Mouse (Mus musculus) regulatory T cell (primary cell): Measurements from ENCODE around the gene Gan.

Source experiments
- in situ Hi-C: fragments of 300-600 bp; cut with MboI, MseI; formaldehyde crosslinking; loops from one replicate; pipeline ENCODE4 v1.15.1; 2025; ENCODE audit warnings: high pct_unique_total_duplicates

The Gan gene

DNA sequence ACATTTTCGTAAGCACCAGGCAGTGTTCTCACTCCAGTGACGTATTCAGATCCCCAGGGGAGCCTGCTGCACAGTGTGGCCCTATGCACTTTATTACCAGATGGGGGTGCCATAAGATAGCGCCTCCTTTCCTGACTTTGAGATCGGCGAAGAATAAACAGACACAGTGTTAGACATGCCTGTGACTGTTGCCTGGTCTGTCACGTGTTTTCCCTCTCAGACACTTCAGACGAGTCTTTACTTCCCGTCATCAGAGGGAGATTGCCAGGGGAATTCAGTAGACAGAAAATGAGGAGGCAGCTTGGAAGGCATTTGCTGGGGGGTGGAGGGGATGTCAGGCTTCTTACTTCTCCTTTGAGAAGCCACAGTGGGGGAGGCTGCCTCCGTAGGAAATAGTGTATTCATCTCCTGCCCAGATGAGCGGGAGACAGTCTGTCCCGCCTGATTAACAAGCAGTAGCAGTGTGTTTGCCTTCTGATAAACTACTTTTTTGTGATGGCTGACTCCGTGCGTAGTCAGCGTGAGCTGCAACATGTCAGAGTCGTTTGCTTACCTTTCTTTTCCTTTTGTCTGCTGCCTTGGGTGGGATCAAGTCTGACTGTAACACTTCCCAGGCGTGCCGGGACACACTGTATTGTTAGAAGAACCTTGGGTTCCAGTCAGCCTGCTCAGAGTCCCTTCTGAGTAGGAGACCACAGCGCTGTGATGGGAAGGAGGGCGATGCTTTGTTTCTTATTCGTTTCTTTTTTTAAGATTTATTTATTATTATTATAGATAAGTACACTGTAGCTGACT is 40.4 kb downstream of the Gan start:
- in situ Hi-C loops = loop anchor here (5.0 kb wide), 1 partner anchor 274 kb away; no protein-coding TSS in a partner anchor

DNA sequence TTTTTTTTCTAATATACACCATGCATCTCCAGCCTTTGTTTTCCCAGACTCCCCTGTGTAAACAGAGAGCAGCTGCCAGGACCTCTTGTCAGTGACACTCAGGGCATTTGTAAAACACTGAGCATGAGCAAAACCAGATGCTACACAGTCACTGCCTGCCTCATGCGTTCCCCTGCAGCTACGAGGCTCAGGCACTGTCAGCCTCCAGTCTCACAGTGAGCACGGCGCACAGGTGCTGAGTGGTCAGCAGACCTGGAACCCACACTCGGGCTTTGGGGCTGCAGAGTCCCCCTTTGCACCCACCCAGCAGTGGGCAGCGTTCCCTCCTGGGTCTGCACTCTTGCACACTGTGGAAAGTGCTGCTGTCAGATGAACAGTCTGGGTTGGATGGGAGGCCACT is 41.7 kb downstream of the Gan start:
- in situ Hi-C loops = loop anchor here (5.0 kb wide), 1 partner anchor 273 kb away; no protein-coding TSS in a partner anchor

DNA sequence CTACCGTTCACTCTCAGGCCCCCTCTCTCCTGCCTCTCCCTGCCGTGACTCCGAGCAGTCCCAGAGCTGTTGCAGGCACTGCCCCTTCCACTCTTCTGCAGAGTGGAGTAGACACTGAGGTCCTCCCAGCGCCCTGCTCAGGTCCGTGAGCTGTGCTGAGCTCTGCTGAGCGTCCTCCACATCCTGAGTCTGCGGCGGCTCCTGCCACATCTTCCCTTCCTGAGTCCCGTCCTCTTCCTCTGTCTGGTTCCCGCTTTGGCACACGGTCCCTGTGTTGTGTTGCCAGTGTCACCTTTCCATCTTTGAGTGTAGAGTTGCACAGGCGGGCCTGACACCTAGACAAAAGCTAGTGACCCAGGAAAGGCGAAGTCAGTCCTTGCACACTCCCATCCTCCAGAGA is 42.4 kb downstream of the Gan start:
- in situ Hi-C loops = no loop called here

DNA sequence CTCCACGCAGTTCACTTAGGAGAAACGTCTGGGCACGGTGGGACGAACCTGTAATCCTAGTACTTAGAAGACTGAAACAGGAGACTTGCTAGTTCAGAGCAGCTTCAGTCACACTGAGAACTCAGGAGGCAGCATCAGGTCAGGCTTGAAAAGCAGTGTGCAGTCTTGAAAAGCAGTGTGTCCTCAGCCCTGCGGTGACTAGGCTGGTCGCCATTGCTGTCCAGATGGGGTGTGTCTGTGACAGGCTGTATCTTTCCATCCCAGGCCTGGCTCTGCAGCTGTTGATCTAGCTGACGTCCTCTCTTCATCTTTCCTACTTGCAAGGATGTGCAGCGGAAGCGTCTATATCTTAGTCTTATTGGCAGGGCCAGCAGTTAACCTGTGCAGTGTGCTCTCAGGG is 42.9 kb downstream of the Gan start:
- in situ Hi-C loops = no loop called here

DNA sequence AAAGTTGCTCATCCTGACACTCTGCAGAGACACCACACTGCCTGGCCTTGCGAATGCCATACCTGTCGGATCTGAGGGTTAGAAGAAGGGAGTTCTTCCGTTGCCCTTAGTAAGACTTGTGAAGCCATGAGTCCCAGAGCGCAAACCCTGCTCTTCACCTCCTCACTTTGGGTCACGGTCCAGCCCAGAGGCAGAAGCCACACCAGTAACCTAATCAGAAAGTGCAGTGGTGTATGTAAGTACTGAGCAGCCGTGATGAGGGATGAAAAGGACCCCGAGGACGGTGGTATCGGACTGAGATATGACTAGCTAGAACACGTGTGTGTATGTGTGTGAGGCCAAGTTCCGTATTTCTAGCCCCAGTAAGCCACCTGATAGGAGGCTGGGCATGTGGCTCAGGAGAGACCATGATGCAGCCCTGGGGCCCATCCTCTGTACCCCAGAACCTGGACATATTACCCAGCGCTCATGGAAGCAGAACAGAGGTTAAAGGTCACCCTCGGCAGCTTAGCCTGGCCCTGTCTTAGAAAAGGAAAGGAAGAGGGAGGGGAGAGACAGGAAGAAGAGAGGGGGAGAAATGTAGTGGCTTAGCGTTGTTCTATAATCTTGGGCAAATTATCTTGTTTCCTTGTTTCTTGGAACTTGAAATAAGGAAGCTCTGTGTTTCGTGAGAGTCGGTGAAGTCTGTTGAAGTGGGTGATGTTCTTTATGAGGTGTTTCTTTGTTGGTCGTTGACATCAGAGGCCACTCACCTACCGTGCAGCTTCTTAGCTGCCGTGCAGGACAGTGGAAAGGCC is 43.5 kb downstream of the Gan start:
- in situ Hi-C loops = no loop called here

DNA sequence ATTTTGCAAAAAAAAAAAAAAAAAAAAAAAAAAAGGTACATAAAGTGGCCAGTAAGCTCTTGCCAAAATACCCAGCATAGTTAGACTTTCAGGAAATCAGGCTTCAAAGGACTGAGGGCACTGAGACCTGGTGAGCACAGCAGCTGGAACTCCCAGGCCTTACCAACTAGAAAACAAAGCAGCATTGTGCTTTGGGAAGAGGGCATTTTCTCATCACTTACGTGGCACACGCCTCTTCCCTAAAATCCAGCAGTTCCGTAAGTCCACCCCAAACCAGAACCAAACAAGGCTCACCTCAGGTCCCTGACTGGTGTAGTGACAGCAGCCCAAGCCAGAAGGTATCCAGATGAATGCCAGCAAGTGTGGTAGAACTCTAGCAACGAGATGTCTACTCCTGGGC is 45.1 kb downstream of the Gan start:
- in situ Hi-C loops = no loop called here

DNA sequence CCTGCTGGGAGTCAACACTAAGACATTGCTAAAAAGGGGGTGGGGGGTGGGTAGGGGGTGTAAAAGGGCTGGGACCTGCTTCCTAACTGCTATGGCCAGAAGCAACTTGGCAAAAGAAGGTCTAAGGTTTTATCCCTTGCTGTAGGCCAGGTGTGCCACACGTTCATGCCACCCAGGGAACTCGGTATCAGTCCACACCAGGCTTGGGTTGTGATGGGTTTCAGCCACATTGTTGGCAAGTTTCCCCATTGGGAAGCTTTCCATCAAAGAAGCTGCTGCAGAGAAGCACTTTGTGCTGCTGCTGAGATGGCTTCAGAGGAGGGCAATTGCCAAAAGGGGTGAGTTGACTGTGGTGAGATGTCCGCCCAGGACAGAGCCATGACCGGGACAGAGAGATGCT is 47.9 kb downstream of the Gan start:
- in situ Hi-C loops = no loop called here

DNA sequence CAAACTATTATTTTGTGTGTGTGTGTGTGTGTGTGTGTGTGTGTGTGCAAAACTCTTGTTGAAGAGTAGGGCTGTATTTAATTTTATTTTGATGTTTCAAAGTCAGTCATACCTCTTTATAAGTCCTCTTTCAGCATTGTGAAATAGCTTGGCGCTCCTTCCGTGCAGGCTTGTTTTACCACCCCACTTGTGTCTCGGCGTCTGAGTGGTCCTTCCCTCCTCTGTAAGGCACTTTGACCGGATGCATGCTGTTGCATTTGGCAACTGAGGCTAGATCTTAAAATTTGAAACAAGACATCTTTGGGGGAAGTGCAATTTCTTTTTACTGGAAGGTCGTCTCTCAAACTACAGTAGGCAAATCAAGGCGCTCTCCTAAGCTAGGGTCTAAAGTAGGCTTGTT is 48.7 kb downstream of the Gan start:
- in situ Hi-C loops = no loop called here

DNA sequence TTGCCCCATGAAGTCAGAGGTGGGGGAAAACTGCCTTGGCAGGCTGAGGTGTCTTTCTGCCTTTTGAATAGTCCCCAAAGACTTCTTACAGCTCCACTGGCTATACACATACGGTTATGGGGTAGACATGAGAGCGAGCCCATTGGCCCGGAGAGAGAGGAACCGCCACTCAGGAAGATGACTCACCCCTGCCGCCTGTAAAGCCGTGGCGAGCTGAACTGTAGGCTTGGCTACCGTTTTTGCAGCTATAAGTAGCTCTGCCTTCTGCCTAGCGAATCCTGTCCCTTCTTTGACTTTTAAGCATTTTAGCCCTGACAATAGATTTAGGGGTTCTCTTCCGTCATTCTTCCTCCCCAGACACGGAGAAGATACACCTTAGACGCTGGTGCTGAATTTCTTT is 51.2 kb downstream of the Gan start:
- in situ Hi-C loops = no loop called here

DNA sequence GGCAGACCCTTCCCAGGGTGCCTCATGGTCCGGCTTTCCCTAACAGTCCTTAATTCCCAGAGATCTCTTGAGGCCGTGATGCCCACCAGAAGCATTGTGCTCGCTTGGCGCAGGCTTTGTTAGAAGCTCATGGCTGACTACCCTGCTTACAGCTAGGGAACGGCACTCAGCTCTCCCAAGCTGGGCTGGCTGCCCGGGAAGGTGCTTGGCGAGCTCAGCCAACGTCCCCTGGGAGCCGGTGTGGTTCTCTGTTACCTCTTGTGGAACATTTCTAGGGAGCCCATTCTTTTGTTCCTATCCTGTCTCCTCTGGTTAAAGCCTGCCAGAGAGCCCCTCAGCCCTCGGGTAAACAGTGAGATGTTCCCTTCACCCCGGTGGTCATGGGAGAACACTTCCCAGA is 54.2 kb downstream of the Gan start:
- in situ Hi-C loops = no loop called here

DNA sequence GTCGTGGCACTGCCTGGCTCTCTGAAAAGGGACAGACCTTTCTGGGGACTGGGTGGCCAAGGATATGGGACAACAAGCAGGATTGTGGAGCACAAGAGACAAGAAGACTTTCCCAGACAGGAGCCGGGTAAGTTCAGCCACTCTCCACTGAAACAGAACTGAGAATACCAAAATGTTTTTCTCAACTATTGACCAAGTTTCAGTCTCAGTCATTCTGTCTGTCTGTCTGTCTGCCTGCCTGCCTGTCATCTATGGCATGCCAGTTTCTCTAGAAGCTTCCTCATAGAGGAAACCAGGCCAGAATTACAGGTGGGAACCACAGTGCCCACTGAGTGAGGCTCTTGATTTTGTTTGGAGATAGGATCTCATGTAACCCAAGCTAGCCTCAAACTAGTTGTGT is 59.8 kb downstream of the Gan start:
- in situ Hi-C loops = no loop called here

DNA sequence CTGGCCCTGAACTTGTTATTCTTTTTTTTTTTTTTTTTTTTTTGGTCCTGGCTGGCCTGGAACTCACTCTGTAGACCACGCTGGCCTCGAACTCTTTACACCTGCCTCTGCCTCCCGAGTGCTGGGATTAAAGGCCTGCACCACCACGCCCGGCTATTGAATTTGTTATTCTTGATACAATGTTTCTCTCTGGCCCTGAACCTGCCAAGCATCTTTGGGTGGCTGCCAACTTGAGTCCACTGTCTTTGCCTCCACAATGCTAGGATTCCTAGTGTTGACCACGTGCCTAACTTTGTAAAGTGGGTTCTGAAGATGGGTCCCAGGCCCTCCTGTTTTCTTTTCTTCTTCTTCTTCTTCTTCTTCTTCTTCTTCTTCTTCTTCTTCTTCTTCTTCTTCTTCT is 64.5 kb downstream of the Gan start:
- in situ Hi-C loops = no loop called here

DNA sequence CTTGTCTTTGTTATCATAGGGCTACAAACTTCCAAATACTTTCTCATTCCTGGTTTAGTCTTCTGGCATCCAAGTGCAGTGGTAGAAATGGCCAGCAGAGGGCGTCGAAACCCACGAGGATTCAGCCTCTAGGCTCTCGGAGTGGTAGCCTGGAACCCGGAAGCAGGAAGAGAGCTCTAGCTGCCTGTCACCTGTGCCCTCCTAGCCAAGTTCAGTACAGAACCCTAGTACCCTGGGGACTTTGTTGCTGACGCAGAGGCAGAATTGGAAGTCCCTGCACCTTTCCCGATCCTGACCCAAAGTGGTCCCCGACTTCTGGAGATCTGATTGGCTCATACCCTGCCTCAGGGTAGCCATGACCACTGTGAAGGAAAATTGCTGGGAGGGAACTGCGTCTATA is 66.7 kb downstream of the Gan start:
- in situ Hi-C loops = no loop called here

DNA sequence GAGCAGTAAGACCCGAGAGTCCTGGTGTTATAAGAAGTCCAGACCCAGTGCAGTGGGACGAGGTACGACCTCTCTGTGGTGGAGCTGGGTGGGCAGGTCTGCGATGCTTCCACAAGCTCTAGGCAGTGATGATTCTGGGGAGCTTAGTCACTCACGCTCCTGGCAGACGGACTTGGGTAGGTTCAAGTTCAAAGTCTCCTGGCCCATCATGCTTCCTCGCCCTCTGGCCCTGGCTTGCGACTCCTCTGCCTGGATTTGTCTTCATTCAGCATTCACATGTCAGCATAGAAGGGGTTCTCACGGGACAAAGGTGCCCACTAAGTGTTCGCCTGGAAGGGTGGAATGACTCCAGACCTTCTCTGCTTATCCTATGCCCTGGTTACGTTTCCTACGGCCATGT is 68.4 kb downstream of the Gan start:
- in situ Hi-C loops = no loop called here

DNA sequence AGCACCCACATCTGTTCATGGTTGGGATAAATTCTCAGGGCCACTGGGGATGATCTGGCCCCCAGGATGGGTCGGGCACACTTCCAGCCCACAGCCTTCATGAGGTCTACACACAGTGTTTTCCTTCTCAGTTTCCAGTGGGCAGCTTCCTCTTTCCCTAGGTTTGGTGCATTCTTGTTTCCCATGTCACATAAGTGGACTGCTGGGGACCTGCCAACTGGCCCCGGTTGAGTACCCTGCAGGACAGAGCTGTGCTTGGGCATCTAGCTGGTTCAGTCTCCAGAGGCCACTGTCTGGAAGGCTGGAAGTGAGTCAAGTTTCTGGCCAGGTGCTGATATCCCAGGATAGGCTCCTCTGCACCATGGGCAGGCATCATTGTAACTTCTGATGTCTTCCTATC is 69.4 kb downstream of the Gan start:
- in situ Hi-C loops = no loop called here

DNA sequence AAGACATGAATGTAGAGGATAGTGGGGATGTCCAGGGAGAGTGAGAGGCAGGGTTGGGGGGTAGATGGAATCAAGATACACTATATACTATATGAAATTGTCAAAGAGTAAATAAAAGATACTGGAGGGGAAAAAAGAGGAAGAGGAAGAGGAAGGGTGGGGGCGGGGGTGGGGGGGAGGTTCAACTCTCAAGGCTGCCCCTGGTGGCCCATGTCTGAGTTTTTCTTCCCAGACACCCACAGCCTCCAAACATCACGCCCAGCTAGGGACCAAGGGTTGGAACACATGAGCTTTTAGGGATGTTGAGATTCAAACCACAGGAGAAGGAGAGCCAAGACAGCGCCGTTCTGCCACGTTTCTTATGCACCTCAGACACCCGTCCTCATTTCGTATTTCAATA is 75.3 kb downstream of the Gan start:
- in situ Hi-C loops = loop anchor here (10.0 kb wide), 1 partner anchor 242 kb away; no protein-coding TSS in a partner anchor

DNA sequence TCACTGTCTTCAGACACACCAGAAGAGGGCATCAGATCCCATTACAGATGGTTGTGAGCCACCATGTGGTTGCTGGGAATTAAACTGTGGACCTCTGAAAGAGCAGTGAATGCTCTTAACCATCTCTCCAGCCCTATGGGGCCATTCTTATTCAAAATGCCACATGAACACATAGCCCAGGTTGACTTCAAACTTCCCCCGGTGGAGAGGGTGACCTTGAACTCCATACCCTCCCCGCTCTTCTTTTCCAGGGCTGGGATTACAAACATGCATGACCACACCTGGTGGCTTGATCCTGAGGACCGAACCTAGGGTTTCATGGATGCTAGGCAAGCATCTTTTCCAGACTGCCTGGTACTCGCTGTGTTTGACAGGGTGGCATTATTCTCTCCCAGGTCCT is 78.6 kb downstream of the Gan start:
- in situ Hi-C loops = loop anchor here (10.0 kb wide), 1 partner anchor 238 kb away; no protein-coding TSS in a partner anchor

DNA sequence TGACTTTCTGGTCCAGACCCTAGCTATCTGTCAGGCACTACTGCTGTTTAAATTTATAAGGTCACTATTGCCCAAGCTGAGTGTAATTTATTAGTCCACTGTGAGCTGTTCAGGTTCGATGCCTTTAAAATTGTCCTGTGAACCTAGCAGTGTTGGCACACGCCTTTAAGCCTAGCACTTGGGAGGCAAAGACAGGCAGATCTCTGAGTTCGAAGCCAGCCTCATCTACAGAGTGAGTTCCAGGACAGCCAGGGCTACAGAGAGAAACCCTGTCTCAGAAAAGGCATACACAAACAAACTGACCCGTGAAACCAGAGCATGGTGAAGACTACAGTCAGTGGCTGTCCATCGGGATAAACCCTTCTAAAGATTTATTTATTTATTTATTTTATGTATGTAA is 82.4 kb downstream of the Gan start:
- in situ Hi-C loops = no loop called here

DNA sequence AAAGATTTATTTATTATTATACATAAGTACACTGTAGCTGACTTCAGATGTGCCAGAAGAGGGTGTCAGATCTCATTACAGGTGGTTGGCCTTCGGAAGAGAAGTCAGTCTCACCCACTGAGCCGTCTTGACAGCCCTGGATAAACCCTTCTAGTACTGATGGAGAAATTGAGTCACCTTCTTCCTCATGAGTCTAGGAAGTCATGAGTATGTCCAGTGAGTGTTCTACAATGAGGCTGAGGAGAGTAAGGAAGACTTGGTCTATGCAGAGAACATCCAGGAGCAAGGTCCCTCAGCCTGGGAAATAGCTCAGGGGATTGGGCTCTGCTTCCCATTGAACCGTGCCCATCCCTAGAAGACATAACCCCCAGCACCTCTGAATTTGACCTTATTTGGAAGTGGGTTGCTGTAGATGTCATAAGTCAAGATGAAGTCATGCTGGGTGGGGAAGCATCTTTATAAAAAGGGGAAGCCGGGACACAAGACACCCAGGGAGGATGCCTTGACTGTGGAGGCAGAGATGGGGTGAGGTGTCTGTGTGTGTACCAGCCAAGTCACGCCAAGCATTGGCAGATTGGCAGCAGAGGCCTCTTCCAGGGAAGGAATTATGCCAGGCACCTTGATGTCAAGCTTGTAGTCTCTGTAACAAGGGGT is 83.0 kb downstream of the Gan start:
- in situ Hi-C loops = no loop called here

DNA sequence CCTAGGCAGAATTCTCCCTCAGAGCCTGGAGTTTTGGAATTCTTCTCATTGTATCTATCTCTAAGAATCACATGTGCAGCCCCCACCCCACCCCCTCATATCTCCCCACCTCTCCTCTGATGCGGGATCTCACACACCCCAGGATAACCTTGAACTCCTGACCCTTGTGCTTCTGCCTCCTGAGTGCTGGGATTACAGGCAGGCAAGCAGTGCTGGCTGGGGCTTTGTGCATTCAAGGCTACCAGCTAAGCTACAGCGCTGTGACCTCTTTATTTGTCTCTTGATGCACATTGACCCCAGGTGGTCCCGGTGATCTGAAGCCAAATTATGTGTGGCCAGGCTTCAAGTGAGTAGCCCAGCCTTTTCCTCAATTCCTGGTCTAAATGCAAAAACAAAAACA is 83.9 kb downstream of the Gan start:
- in situ Hi-C loops = no loop called here

DNA sequence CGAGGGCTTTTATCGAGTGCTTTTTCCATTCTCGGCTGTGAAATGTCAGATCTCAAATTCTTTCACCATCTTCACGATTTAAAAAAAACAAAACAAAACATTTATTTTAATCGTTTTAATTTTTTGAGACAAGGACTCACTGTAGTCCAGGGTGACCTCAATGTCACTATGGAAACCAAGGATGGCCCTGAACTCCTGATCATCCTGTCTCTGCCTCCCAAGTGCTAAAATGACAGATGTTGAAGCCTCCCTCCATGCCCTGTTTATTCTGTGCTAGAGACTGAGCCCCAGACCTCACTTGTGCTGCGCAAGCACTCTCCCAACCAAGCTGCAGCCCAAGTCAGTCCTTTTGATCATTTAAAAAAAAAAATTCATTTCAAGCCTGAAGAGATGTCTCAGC is 84.4 kb downstream of the Gan start:
- in situ Hi-C loops = no loop called here

DNA sequence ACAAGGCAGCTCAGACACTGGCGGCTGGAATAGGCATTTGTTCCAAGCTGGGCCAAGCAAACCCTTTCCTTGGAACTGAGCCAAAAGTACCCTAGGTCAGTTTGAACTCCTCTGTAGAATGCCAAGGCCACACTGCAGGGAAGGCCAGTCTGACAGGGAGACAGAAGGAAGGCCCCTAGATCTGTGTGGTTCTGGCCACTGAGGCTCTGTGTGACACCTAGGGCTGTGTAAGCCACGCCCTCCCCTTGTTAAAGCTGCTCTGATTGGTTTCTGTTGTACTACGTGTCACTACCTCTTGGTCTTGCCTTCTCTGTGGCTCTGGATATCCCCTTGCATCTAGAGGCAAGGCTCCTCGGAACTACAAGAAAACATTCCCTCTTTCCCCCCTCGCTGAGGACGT is 86.7 kb downstream of the Gan start:
- in situ Hi-C loops = no loop called here

DNA sequence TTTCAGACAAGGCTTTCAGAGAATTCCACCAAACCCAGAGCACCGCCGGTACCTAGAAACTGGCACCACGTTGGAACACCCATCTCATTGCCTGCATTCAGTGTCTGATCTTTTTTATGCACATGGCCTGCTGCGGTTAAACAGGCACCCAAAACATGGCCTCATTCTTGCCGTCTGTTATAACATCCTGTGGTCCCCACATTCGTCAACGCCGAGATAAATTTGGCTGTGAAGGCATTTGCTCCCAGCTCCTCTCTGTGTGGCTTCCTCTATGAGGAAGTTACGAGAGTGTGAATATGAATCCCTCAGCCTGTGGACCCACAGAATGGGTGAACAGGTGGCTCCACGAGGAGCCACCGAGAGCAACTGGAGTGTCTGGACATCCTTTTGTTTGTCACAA is 90.4 kb downstream of the Gan start:
- in situ Hi-C loops = no loop called here
